Mouse (Mus musculus) brain, embryonic 14.5 days (tissue): ENCODE results near the gene Pmel. TPM values are rescaled to one million over a fixed set of nuclear protein-coding genes. Genes with fewer than 3 reads are reported as not detected.

Experiments used
- DNase-seq: peaks from one replicate; pipeline ENCODE4 v3.0.0-alpha.2; 2011; ENCODE audit warnings: low read depth
- CTCF ChIP-seq: fragments of 200-500 bp; IDR thresholded peaks from 2 replicates; pipeline ENCODE4 v1.5.1; 2012; ENCODE audit warnings: inconsistent platforms, mild to moderate bottlenecking, moderate library complexity, borderline replicate concordance; ENCODE audit not compliant: insufficient read depth, insufficient read length; ENCODE audit errors: extremely low read depth
- POLR2A ChIP-seq: fragments of 200-500 bp; IDR thresholded peaks from 2 replicates; pipeline ENCODE4 v1.6.1; 2012; ENCODE audit warnings: mild to moderate bottlenecking, inconsistent platforms, borderline replicate concordance; ENCODE audit not compliant: poor library complexity, insufficient read depth, insufficient read length, severe bottlenecking; ENCODE audit errors: extremely low read depth
- polyA plus RNA-seq: library from polyadenylated mRNA; depleted of rRNA; stranded (reverse); fragments of >200 nt; gene quantifications from 2 replicates; pipeline ENCODE4 v1.2.3, GENCODE M21; 2012

Gene Pmel
- polyA plus RNA-seq, 1 experiment: 1.1 TPM

DNA sequence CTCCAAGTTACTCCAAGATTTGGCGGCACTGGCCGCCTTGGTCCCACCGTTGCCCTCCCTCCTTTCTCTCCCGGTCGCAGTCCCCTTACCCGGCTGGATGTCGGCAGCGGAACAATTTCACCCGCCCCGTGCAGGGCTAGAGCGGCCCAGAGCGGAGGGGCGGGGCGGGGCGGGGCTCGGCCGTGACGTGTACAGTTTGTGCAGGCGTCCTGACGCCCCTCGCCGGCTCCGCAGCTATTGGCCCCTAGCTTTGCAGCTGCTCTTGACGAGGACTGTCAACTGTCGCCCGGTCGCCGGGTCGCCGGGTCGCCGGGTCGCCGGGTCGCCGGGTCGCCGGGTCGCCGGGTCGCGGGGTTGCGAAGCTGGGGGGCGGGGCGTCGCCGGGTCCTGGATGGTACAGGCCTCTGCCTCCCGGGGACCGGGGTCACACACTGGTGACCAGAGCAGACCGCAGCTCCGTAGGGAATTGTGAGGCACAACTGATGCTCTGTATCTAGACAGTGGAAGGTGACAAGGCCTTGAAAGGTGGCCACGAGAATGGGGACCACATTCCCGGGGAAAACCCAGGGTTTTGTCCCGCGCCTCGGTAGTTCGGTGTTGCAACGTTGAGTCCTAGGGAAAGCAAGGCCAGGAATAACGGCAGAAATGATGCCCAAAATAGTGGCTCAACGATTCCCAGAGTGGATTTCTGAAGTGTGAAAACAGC, 30.1 kb upstream of the Pmel start, which contains the start of gene Suox:
Suox (minus strand) TSS at position 311 of the 706 bp plus-strand sequence.
- peak; percentile 93 for DNase-seq
- TF ChIP-seq CTCF (no peak), POLR2A (peak; percentile 41; the same call in 1 of the 2 replicates)

DNA sequence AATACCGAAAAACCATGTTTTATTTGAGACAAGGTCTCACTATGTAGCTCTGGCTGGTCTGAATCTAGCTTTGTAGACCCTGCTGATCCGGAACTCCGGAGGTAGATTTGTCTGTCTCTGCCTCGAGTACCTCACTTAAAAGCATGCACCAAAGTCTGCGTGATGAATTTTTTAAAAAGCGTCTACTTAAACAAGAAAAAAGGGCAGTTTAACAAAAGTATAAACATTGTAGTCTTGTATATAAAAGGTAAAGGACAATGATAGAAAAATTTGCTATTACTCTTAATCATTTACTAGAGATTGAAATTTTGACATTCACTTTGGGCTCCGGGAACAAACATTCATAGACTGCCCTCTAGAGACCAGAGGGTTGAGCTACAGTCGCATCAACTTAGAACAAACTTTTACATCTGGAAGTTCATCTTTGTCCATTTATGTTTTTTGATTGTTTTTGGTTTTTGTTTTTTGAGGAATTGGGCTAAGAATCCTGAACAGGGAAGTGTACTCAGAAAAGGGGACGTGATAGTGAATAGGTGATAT, 29.5 kb upstream of the Pmel start:
- peak; percentile 71 for DNase-seq
- TF ChIP-seq CTCF: peak; percentile 56; the same call in 1 of the 2 replicates
- no peak for TF ChIP-seq POLR2A

GRCm38 (mm10) chr10:128695411-128695991, 8.5 kb upstream of the Pmel start:
- no peak for TF ChIP-seq CTCF
- no peak for TF ChIP-seq POLR2A
- DNase-seq: no peak

- TF ChIP-seq POLR2A (peak; percentile 76; the same call in 1 of the 2 replicates), CTCF (no peak)
Measured at GRCm38 (mm10) chr10:128695992-128696807, 7.8 kb upstream of the Pmel start, which contains the start of gene Rab5b. Rab5b (minus strand) TSS chr10:128696264.

GRCm38 (mm10) chr10:128697072-128697725, 6.8 kb upstream of the Pmel start:
- TF ChIP-seq CTCF (no peak), POLR2A (no peak)

More at GRCm38 (mm10) chr10:128695992-128696807, 7.8 kb upstream of the Pmel start, which contains the start of gene Rab5b:
- DNase-seq: peak; percentile 100

GRCm38 (mm10) chr10:128699006-128699405, 5.0 kb upstream of the Pmel start:
- no peak for DNase-seq
- TF ChIP-seq CTCF (no peak), POLR2A (no peak)

More at GRCm38 (mm10) chr10:128697072-128697725, 6.8 kb upstream of the Pmel start:
- no peak for DNase-seq

DNA sequence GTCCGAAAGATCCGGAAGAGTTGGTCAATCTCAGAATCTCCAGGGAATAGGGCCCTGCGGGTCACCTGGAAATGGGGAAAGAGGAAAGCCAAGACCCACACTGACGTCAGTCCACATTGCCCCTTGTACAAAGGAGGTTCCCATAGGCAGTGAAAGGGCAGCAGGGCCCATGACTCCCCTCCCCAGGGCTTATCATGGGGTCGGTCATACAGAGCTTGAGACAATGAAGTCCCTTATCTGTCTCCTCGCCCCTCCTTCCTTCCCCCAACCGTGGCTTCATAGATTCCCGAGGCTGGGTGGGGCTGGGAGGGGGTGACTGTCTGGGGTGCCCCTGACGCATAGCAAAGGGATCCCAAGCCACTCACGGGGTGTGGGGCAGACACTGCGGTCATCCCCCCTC, 4.4 kb upstream of the Pmel start:
- TF ChIP-seq CTCF: no peak
- no peak for TF ChIP-seq POLR2A
- no peak for DNase-seq

- TF ChIP-seq POLR2A (no peak), CTCF (no peak)
- no peak for DNase-seq
Measured at GRCm38 (mm10) chr10:128700712-128701111, 3.3 kb upstream of the Pmel start.

GRCm38 (mm10) chr10:128702328-128703007, 1.5 kb upstream of the Pmel start:
- TF ChIP-seq CTCF: no peak
- no peak for TF ChIP-seq POLR2A
- DNase-seq: no peak
